Mouse (Mus musculus) C2C12 (cell line): Measurements from ENCODE around the gene Bicra.

ENCODE experiments used
- CEBPB ChIP-seq: IDR thresholded peaks from one replicate; pipeline ENCODE4 v1.6.1; 2011; ENCODE audit warnings: low read depth, mild to moderate bottlenecking, control low read depth, moderate library complexity
- CTCF ChIP-seq: IDR thresholded peaks from one replicate; pipeline ENCODE4 v1.5.1; 2011; ENCODE audit not compliant: control insufficient read depth, insufficient read depth, insufficient read length
- FOSL1 ChIP-seq: IDR thresholded peaks from one replicate; pipeline ENCODE4 v1.8.0; 2011; ENCODE audit warnings: mild to moderate bottlenecking, low read length; ENCODE audit not compliant: poor library complexity, insufficient read depth, severe bottlenecking
- MAX ChIP-seq: IDR thresholded peaks from one replicate; pipeline ENCODE4 v1.6.1; 2011; ENCODE audit warnings: mild to moderate bottlenecking, control low read depth
- MYOD1 ChIP-seq: IDR thresholded peaks from one replicate; pipeline ENCODE4 v1.6.1; 2011; ENCODE audit warnings: low read depth; ENCODE audit not compliant: control insufficient read depth, insufficient read length
- MYOG ChIP-seq: IDR thresholded peaks from one replicate; pipeline ENCODE4 v1.6.1; 2011; ENCODE audit not compliant: control insufficient read depth, insufficient read length; ENCODE audit errors: extremely low read depth
- USF1 ChIP-seq: IDR thresholded peaks from one replicate; pipeline ENCODE4 v1.6.1; 2011; ENCODE audit warnings: low read depth, mild to moderate bottlenecking, control low read depth, moderate library complexity

GRCm38 (mm10) chr7:16062099-16062420, 14.3 kb upstream of the Bicra start:
- TF ChIP-seq MAX (no peak), CTCF (no peak), MYOG (no peak), FOSL1 (no peak), USF1 (no peak), MYOD1 (no peak), CEBPB (no peak)
